Mouse (Mus musculus): ENCODE measurements around the gene Gjb4. TPM values are rescaled to one million over a fixed set of nuclear protein-coding genes. Genes with fewer than 3 reads are reported as not detected.

Gjb4 gene
- total RNA-seq, 2 experiments from 2014 or later = not detected

DNA sequence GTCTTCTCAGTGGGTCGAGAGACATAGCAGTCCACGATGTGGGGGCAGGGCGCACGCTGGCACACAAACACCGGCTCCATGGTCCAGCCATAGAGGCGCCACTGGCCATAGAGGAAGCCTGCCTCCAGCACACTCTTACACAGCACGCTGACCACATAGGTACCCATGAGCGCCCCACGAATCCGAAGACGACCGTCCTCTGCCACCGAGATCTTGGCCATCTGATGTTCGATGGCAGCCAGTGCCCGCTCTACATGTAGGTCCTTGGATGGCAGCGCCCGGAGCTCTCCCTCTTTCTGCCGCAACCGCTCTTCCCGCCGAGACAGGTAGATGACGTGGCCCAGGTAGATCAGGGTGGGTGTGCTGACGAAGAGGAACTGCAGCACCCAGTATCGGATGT, 41.5 kb downstream of the Gjb4 start:
- no peak for DNase-seq (ENCODE audit: low spot score in 2 of 2)

GRCm38 (mm10) chr4:127311561-127311960, 42.3 kb downstream of the Gjb4 start:
- no peak for DNase-seq (ENCODE audit: low spot score in 2 of 2)

DNA sequence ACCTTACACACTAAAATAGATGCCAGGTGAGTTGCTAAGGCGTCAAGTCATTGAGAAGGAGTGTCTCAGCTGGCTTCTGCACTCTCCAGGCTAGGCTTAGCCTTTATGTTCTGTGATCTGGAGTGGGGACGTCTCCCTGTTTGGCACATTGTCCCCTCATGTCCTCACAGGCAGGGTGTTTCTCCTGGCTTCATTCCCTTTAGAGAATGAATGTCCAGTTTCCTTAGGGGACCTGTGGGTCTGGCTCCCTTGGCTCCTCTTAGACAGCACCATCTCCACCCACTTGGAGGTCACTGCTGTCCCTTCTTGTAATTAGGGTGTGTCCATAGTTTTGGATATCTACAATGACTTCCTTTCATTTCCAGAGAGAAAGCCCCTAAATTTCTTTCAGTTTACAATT, 47.0 kb downstream of the Gjb4 start:
- DNase-seq (ENCODE audit: low spot score in 2 of 2) = no peak

DNA sequence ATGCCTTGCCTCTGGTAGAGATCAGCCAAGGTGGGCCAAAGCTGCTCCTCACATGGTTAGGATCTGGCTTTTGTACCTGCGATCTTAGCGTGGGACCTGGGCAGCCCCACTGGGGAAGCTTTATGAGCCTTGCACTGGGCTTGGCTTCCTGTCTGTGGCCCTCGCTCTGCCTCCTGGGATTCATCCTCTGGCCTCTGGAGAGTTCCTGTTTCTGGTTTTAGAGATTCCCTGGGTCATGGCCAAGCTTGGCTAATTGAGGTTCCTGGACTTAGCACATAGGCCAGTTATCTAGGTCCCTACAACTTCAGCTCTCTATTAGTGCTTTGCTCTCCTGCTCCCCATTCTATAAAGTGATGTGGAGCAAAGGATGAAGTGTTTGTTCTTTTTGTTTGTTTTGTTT, 50.1 kb downstream of the Gjb4 start:
- DNase-seq (ENCODE audit: low spot score in 2 of 2) = no peak

Other genes starting within 250 kb of the Gjb4 start
- gene Tmem35b, start 230.4 kb downstream of the Gjb4 start, total RNA-seq (2021) = 10 to 100 TPM; 15.0 to 19.6 TPM
- gene Dlgap3, start 184.9 kb downstream of the Gjb4 start, total RNA-seq (2021) = 1 to 10 TPM; 4.9 to 6.1 TPM
- gene Smim12, start 110.3 kb downstream of the Gjb4 start, total RNA-seq (2021) = 10 to 100 TPM; 50.9 to 54.2 TPM
- 1 to 10 TPM; 2.7 to 3.1 TPM for gene Gja4, start 40.0 kb downstream of the Gjb4 start, total RNA-seq (2021)
- gene Gjb3, start 23.2 kb downstream of the Gjb4 start, total RNA-seq (2021) = not detected
- under 1 TPM in 1 of 2 experiments, not detected in 1; 0.17 TPM for gene Gjb5, start 4.1 kb upstream of the Gjb4 start, total RNA-seq (2021)

All from adrenal gland, adult 18-20 months (tissue).